Mouse (Mus musculus) spleen, adult 2 months (tissue): ENCODE measurements around the gene Gm20388.

Experiments used
- CTCF ChIP-seq: fragments of 200-500 bp; IDR thresholded peaks from 2 replicates; pipeline ENCODE4 v1.5.1; 2011; ENCODE audit warnings: mild to moderate bottlenecking, inconsistent platforms; ENCODE audit not compliant: insufficient read depth, insufficient read length, insufficient replicate concordance; ENCODE audit errors: extremely low read depth
- POLR2A ChIP-seq: fragments of 200-500 bp; IDR thresholded peaks from 2 replicates; pipeline ENCODE4 v1.6.1; 2011; ENCODE audit warnings: low read depth, low read length, inconsistent platforms

GRCm38 (mm10) chr8:120445249-120445648 is 534.6 kb downstream of the Gm20388 start:
- TF ChIP-seq CTCF: no peak
- no peak for TF ChIP-seq POLR2A
